Mouse (Mus musculus) gastrocnemius, postnatal 10 days (tissue): ENCODE measurements around the gene Dap. TPM values are rescaled to one million over a fixed set of nuclear protein-coding genes. Genes with fewer than 3 reads are reported as not detected.

Experiments
- DNase-seq: peaks from one replicate; pipeline ENCODE4 v3.0.0; 2021; ENCODE audit warnings: mixed read lengths
- long read RNA-seq, 2 experiments: library from polyadenylated mRNA; stranded (forward); transcript quantifications; one replicate each; pipeline ENCODE4 v2.0.0; 2021
- total RNA-seq, 2 experiments: library from RNA; stranded (reverse); gene quantifications; 2 replicates each; pipeline ENCODE4 v1.2.3; 2021

Dap gene
- total RNA-seq, result 10 to 100 TPM; 41.3 to 52.9 TPM
- long read RNA-seq, experiment 1, transcript Dap-201 (4 exons, 1,555 nt), result major isoform, 103 of 105 reads
- long read RNA-seq, experiment 1, partial matches to known transcripts, result 1 of 105 reads
- long read RNA-seq, experiment 1, other reads (novel, unspliced or antisense), result 1 of 105 reads
- long read RNA-seq, experiment 2, transcript Dap-201 (4 exons, 1,555 nt), result major isoform, 77 of 80 reads
- long read RNA-seq, experiment 2, partial matches to known transcripts, result 0 of 80 reads
- long read RNA-seq, experiment 2, other reads (novel, unspliced or antisense), result 3 of 80 reads

DNA sequence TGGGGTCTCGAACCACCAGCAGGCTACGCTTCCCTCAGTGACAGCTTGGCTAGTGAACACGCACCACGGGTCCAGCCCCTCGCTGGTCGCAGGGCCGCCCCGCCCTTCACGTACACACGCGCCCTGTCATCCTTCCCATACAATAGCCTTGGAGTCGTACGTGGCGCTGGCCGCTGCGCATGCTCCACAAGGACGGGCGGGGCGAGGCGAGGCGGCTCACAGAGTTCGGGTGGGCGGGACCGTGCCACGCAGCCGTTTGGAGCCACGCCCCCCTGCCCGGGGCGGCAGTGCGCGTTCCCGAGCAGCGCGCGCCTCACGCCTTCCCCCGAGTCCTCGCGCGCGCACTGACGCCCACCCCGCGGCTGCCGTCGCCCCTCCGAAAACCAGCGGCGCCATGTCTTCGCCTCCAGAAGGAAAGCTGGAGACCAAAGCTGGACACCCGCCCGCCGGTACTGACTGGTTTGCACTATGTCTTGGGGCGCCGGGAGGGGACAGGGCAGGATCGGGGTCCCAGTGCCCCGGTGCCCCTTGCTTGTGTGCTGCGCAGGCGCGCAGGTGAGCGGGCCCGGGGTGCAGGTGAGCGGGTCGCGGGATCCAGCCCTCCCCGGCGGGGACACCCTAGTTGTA, at the start of gene Dap:
Gene Dap (plus strand): TSS at position 180 of the 627 bp plus-strand sequence.
- peak; percentile 98 for DNase-seq

DNA sequence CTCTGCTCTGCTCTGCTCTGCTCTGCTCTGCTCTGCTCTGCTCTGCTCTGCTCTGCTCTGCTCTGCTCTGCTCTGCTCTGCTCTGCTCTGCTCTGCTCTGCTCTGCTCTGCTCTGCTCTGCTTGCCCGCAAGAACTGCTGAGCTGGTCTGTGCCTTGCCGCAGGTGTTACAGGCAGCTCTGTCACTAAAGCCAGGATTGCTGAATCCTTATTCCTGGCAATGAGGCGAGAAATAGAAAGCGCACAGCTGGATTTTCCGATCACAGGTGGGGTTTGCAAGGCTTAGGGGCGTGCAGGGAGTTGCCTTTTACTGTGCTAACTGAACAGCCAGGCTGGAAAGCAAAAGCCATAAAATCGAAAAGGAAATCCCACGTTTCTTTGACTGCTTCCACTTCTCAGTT, 47.5 kb upstream of the Dap start:
- no peak for DNase-seq

- no peak for DNase-seq
Observed at GRCm38 (mm10) chr15:31184651-31185443, 39.3 kb upstream of the Dap start.

- DNase-seq, result no peak
Observed at GRCm38 (mm10) chr15:31185506-31185905, 38.6 kb upstream of the Dap start.

DNA sequence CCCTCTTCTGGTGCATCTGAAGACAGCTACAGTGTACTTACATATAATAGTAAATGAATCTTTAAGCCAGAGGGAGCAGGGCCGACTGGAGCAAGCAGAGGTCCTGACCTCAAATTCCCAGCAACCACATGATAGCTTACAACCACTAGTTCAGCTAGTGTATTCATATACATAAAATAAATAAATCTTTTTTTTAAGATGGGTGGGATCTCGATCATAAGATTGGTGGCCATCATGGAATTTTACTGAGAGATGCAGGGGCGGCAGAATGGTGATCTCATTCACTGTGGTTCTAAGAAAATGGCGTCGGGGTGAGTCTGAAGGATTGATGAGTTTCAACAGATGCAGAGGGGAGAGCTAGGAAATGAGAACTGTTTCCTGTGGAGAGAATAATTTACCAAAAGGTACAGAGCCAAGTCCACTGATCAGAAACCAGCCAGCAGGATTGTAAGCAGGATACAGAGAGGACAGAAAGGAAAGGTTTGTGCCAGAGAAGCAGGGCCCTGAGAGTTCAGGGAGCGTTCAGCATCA, 37.7 kb upstream of the Dap start:
- no peak for DNase-seq

DNA sequence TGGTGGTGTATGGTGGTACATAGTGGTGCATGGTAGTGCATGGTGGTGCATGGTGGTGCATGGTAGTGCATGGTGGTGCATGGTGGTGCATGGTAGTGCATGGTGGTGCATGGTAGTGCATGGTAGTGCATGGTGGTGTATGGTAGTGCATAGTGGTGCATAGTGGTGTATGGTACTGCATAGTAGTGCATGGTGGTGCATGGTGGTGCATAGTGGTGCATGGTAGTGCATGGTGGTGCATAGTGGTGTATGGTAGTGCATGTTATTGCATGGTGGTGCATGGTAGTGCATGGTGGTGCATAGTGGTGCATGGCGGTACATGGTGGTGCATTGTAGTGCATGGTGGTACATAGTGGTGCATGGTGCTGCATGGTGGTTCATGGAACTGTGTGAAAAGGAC, 31.6 kb upstream of the Dap start:
- no peak for DNase-seq

DNA sequence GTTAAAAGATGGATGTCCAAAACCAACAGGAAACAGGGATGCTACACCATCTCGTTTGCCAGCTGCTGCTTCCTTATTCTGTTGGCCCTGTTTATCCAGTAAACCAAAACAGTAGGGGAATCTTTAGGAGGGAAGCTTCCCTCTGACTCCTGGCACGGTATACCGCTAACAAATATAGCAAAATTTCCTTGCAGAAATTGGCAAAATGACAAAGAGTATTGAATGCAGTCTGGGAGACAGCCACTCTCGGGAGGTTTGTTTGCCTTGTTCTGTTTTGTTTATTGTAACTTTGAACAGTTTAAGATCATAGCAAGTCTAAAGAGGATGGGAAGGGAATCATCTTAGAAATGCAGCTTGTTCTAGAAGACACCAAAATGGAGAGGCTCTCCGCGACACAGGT, 28.3 kb upstream of the Dap start:
- DNase-seq, result no peak

DNA sequence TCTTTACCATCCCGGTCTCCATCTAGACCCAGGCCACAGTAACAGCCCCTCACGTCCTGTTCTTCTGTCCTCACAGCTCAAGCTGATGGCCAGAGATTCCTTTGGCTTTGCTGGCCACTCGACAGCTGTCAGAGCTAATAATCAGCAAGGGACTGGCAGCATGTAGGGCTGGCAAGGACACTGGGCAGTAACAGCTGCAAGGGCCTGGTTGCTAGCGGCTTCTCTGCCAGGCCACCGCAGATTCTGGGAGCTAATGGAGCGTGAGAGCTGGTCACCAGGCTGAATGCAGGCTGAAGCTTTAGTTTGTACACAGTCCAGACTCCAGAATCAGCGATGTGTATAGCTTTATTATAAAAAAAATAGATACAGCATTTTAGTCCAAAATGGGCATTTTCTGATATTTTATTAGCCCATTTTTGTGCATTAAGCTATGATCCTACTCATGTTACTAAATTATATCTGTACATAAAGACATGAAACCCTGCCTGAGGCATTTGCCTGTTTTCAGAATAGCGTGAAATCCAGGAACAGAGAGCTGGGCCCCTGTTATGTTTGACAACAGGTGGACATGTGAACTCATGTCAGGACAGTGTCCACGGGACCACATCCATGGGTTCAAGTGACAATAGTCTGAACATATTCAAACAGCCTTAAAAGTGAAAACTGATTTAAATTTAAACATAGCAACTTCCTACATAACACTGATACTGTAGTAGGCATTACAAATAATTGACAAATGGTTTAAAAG, 16.6 kb upstream of the Dap start:
- peak; percentile 66 for DNase-seq

- peak; percentile 22 for DNase-seq
Observed at GRCm38 (mm10) chr15:31211910-31212309, 12.2 kb upstream of the Dap start.

DNA sequence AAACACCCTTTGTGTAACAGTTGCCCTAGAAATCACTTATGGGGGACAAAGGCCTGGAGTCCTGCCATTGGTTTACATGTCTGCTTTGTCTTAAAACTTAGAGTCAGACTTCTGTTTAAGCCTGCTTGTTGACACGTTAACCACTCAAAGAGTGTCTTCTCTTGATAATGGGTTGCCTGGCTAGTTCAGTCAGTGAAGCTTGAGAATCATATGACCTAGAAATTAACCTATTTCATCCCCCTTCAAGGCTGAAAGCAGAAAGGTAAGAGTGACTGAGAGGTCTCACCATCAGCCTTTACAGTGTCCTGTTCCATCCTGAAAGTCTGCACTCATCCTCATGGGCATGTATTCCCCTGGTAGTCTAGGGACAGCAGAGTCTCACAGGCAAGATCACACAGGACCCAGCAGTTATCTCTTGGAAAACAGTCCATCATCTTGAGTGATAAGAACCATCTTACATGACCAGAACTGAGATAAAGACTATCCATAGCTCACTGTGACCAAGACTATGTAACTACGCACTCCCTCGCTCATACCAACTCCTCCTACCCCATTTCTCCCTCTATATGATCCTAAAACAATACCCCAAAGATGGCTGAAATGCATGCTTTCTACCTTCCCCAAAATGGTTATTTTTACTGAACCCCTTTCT, 10.4 kb upstream of the Dap start:
- no peak for DNase-seq

- DNase-seq, result no peak
Observed at GRCm38 (mm10) chr15:31222216-31222615, 1.9 kb upstream of the Dap start.

DNA sequence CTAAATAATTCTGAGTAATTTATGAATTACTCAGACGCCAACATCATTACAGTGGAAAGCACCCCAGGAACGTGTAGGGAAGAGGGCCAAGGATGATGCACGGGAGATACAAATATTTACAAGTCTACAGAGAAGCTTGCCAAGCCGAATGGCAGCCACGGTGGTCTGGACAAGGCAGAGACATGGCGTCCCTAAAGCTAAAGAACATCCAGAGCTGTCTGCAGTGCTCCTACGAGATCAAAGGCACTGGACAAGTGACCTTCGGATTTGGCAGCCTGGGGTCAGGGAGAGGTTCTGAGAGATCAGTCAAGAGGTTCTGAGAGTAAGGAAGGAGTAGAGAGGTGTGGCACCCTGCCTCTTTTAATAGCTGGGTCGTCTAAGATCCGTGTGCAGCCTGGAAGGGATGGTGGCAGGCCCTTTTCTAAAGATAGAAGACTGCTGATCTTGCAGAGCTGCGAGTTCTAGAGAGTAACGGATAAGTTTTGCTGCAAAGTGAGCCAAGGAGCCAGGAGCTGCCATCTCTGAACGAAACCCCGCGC, 449 bp upstream of the Dap start:
- DNase-seq, result no peak

- no peak for DNase-seq
Observed at GRCm38 (mm10) chr15:31224806-31225642, 910 bp downstream of the Dap start.

GRCm38 (mm10) chr15:31225643-31226325, 1.7 kb downstream of the Dap start:
- no peak for DNase-seq

GRCm38 (mm10) chr15:31226464-31226863, 2.4 kb downstream of the Dap start:
- DNase-seq, result no peak

DNA sequence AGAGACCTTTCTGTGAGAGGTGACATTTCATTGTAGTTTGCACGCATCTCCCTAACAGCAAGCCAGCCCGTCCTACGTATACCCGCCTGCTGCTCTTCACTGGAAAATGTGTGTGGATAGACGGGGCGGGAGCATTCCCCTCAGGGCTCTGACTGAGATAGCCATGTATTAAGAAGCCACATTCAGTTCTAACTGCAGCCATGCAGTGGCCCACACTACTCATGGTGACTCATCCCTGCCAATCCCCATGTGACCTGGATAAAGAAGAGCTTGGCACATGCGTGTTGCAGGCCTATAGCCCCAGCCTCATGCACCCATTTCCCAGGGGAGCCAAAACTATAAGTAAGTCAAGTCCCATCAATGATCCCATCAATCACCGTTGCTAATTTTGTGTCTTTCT, 3.7 kb downstream of the Dap start:
- no peak for DNase-seq

DNA sequence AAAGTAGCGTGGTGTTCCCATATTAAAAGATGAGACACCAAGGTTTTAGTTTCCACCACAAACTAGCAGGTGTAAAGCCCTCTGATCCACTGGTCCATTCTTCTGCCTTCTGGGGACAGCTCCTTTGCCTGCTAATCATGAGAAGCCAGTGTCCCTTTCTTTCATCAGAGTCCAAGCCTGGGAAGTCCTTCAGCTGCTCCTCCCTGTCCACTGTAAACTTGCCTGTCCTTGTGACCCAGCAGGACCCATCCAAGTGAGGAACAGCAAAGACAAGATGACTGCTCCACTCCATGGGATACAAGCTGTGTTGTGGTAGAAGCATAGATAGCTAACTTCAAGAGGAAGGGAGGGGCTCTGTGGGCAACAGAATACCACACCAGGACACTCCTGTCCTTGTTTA, 8.9 kb downstream of the Dap start:
- DNase-seq, result no peak

GRCm38 (mm10) chr15:31235794-31236548, 11.9 kb downstream of the Dap start:
- DNase-seq, result no peak

- DNase-seq, result no peak
Observed at GRCm38 (mm10) chr15:31236549-31236907, 12.4 kb downstream of the Dap start.
